Mouse (Mus musculus) embryonic fibroblast, embryonic 13.5 days (primary cell): ENCODE data around the gene Rab11fip3.

Experiments used
- CTCF ChIP-seq: IDR thresholded peaks from 2 replicates; pipeline ENCODE4 v1.5.1; 2011; ENCODE audit warnings: mild to moderate bottlenecking, control low read depth, low read length, moderate library complexity, borderline replicate concordance; ENCODE audit not compliant: insufficient read depth
- POLR2A ChIP-seq: IDR thresholded peaks from 2 replicates; pipeline ENCODE4 v1.6.1; 2011; ENCODE audit warnings: low read depth, mild to moderate bottlenecking, control low read depth, low read length, moderate library complexity

GRCm38 (mm10) chr17:26017021-26017420 lies 52.3 kb downstream of the Rab11fip3 start:
- TF ChIP-seq CTCF (no peak), POLR2A (no peak)
